Mouse (Mus musculus) embryonic facial prominence, embryonic 14.5 days (tissue): ENCODE measurements at regions not wholly inside any gene's neighbourhood (a gene's known extent, or its start where the extent isn't known, plus 50 kb on each side); places are given as distances from the start of the nearest gene placed in this dataset.

ENCODE experiments used
- ATAC-seq: fragments of 200-750 bp; cut with Nextera tagmentation; 2 replicates; pipeline ENCODE4 v1.8.0; 2017; ENCODE audit warnings: low read depth, moderate number of reproducible peaks, moderate TSS enrichment
- DNase-seq: peaks from one replicate; pipeline ENCODE4 v3.0.0-alpha.2; 2015; ENCODE audit warnings: low spot score
- H3K27ac ChIP-seq: fragments of 300-500 bp; sonication (generic); replicated peaks from 2 replicates; pipeline ENCODE4 v1.5.1; 2014; ENCODE audit warnings: low read depth, mild to moderate bottlenecking, low read length, moderate library complexity
- H3K27me3 ChIP-seq: fragments of 300-500 bp; sonication (generic); replicated peaks from 2 replicates; pipeline ENCODE4 v1.6.1; 2014; ENCODE audit warnings: low read length; ENCODE audit not compliant: control insufficient read depth, insufficient read depth
- H3K36me3 ChIP-seq: fragments of 300-500 bp; sonication (generic); 2 replicates; pipeline ENCODE4 v1.6.1; 2014; ENCODE audit warnings: low read length, mixed read lengths; ENCODE audit not compliant: control insufficient read depth, insufficient read depth
- H3K4me1 ChIP-seq: fragments of 300-500 bp; sonication (generic); 2 replicates; pipeline ENCODE4 v1.6.1; 2014; ENCODE audit warnings: antibody characterized with exemption, low read length; ENCODE audit not compliant: control insufficient read depth, insufficient read depth
- H3K4me2 ChIP-seq: fragments of 300-500 bp; sonication (generic); 2 replicates; pipeline ENCODE4 v1.6.1; 2014; ENCODE audit warnings: low read depth, mild to moderate bottlenecking, low read length, moderate library complexity, mixed read lengths
- H3K4me3 ChIP-seq: fragments of 300-500 bp; sonication (generic); 2 replicates; pipeline ENCODE4 v1.5.1; 2014; ENCODE audit warnings: low read depth, mild to moderate bottlenecking, low read length
- H3K9ac ChIP-seq: fragments of 300-500 bp; sonication (generic); 2 replicates; pipeline ENCODE4 v1.6.1; 2014; ENCODE audit warnings: low read depth, mild to moderate bottlenecking, low read length, moderate library complexity, mixed read lengths
- H3K9me3 ChIP-seq: fragments of 300-500 bp; sonication (generic); 2 replicates; pipeline ENCODE4 v1.6.1; 2016; ENCODE audit warnings: low read length; ENCODE audit not compliant: control insufficient read depth
- WGBS: fragments of 180-500 bp; shearing (Covaris S2); extraction: QIAGEN DNeasy Blood & Tissue Kit; methylation state at CpG from one replicate; pipeline ENCODE4 v1.1.7; 2014; 5-methylcytosine and 5-hydroxymethylcytosine counted together

- no peaks in the 10 kb centered on the region for H3K4me1 ChIP-seq
- 52% methylated on average over 3 of the region's 3 CpGs for WGBS
- no peaks in the 10 kb centered on the region for H3K27me3 ChIP-seq
- DNase-seq, result no peak
- H3K4me3 ChIP-seq, result no peak overlapping the region
- H3K36me3 ChIP-seq, result no peaks in the 10 kb centered on the region
- H3K27ac ChIP-seq, result no peak overlapping the region
- no peak overlapping the region for H3K9ac ChIP-seq
- no peaks in the 10 kb centered on the region for H3K9me3 ChIP-seq
- H3K4me2 ChIP-seq, result no peak overlapping the region
- ATAC-seq, result no peak
Measured at GRCm38 (mm10) chr5:15773839-15774238, 59.8 kb upstream of the Speer4c start.

- ATAC-seq (no peak), DNase-seq (no peak)
- H3K9me3 ChIP-seq, result no peaks in the 10 kb centered on the region
- no peaks in the 10 kb centered on the region for H3K36me3 ChIP-seq
- no peak overlapping the region for H3K4me3 ChIP-seq
- H3K9ac ChIP-seq, result no peak overlapping the region
- no peak overlapping the region for H3K4me2 ChIP-seq
- 35% methylated on average over 3 of the region's 3 CpGs for WGBS
- no peak overlapping the region for H3K27ac ChIP-seq
- H3K27me3 ChIP-seq, result no peaks in the 10 kb centered on the region
- no peaks in the 10 kb centered on the region for H3K4me1 ChIP-seq
Measured at GRCm38 (mm10) chr5:15774567-15774966, 60.5 kb upstream of the Speer4c start.

GRCm38 (mm10) chr5:15776106-15776505, 62.0 kb upstream of the Speer4c start:
- Histone ChIP-seq H3K4me3 (no peak overlapping the region), H3K4me2 (no peak overlapping the region), H3K27me3 (no peaks in the 10 kb centered on the region), H3K36me3 (no peaks in the 10 kb centered on the region), H3K27ac (no peak overlapping the region), H3K9me3 (no peaks in the 10 kb centered on the region), H3K9ac (no peak overlapping the region), H3K4me1 (no peaks in the 10 kb centered on the region)
- DNase-seq (no peak), ATAC-seq (no peak)
- WGBS, result 84% methylated on average over 3 of the region's 3 CpGs

- H3K4me2 ChIP-seq, result no peak overlapping the region
- DNase-seq, result peak; percentile 25
- WGBS, result 69% methylated on average over 5 of the region's 5 CpGs
Measured at GRCm38 (mm10) chr5:15803583-15803982, 89.5 kb upstream of the Speer4c start.

GRCm38 (mm10) chr5:15816864-15817263, 102.8 kb upstream of the Speer4c start:
- Histone ChIP-seq H3K27me3 (no peaks in the 10 kb centered on the region), H3K27ac (no peak overlapping the region), H3K9ac (no peak overlapping the region), H3K4me3 (no peak overlapping the region), H3K4me2 (no peak overlapping the region), H3K4me1 (no peaks in the 10 kb centered on the region), H3K9me3 (no peaks in the 10 kb centered on the region), H3K36me3 (no peaks in the 10 kb centered on the region)
- DNase-seq (no peak), ATAC-seq (no peak)
- 53% methylated on average over 3 of the region's 3 CpGs for WGBS

More at GRCm38 (mm10) chr5:15803583-15803982, 89.5 kb upstream of the Speer4c start:
- H3K4me1 ChIP-seq, result no peaks in the 10 kb centered on the region
- peak; percentile 70; the same call in 1 of the 2 replicates for ATAC-seq
- peaks cover 7% of the 10 kb centered on the region; the same call in 1 of the 2 replicates for H3K9me3 ChIP-seq
- H3K27ac ChIP-seq, result no peak overlapping the region
- no peak overlapping the region for H3K4me3 ChIP-seq
- H3K27me3 ChIP-seq, result no peaks in the 10 kb centered on the region
- no peak overlapping the region for H3K9ac ChIP-seq
- H3K36me3 ChIP-seq, result no peaks in the 10 kb centered on the region

GRCm38 (mm10) chr5:15817366-15817765, 103.3 kb upstream of the Speer4c start:
- Histone ChIP-seq H3K4me2 (no peak overlapping the region), H3K36me3 (no peaks in the 10 kb centered on the region), H3K27ac (no peak overlapping the region), H3K9ac (no peak overlapping the region), H3K27me3 (no peaks in the 10 kb centered on the region), H3K4me3 (no peak overlapping the region), H3K4me1 (no peaks in the 10 kb centered on the region), H3K9me3 (no peaks in the 10 kb centered on the region)
- no peak for ATAC-seq
- 33% methylated on average over 3 of the region's 3 CpGs for WGBS
- DNase-seq, result no peak

- 51% methylated on average over 3 of the region's 3 CpGs for WGBS
- Histone ChIP-seq H3K27ac (no peak overlapping the region), H3K4me2 (no peak overlapping the region), H3K27me3 (no peaks in the 10 kb centered on the region), H3K9me3 (no peaks in the 10 kb centered on the region), H3K9ac (no peak overlapping the region), H3K36me3 (no peaks in the 10 kb centered on the region), H3K4me3 (no peak overlapping the region), H3K4me1 (no peaks in the 10 kb centered on the region)
- DNase-seq (peak; percentile 31), ATAC-seq (no peak)
Measured at GRCm38 (mm10) chr5:15822989-15823388, 108.9 kb upstream of the Speer4c start.

- peaks cover 8% of the 10 kb centered on the region; the same call in 1 of the 2 replicates for H3K9me3 ChIP-seq
- H3K4me1 ChIP-seq, result no peaks in the 10 kb centered on the region
- no peak for DNase-seq
- no peaks in the 10 kb centered on the region for H3K27me3 ChIP-seq
- no peak overlapping the region for H3K4me2 ChIP-seq
- ATAC-seq, result no peak
- H3K4me3 ChIP-seq, result no peak overlapping the region
- no peaks in the 10 kb centered on the region for H3K36me3 ChIP-seq
- H3K9ac ChIP-seq, result no peak overlapping the region
- 76% methylated on average over 1 of the region's 1 CpGs for WGBS
- H3K27ac ChIP-seq, result no peak overlapping the region
Measured at GRCm38 (mm10) chr5:15831527-15831926, 103.0 kb upstream of the Cacna2d1 start.

GRCm38 (mm10) chr5:15832338-15832737, 102.2 kb upstream of the Cacna2d1 start:
- no peaks in the 10 kb centered on the region for H3K36me3 ChIP-seq
- H3K27ac ChIP-seq, result no peak overlapping the region
- no peaks in the 10 kb centered on the region for H3K27me3 ChIP-seq
- H3K9me3 ChIP-seq, result peaks cover 8% of the 10 kb centered on the region; the same call in 1 of the 2 replicates
- H3K4me1 ChIP-seq, result no peaks in the 10 kb centered on the region
- ATAC-seq, result no peak
- H3K4me3 ChIP-seq, result no peak overlapping the region
- peak; percentile 58 for DNase-seq
- no peak overlapping the region for H3K9ac ChIP-seq
- H3K4me2 ChIP-seq, result no peak overlapping the region
- WGBS, result 63% methylated on average over 1 of the region's 1 CpGs
